Mouse (Mus musculus) neural tube, embryonic 15.5 days (tissue): ENCODE measurements around the gene Nptxr. TPM values are rescaled to one million over a fixed set of nuclear protein-coding genes. Genes with fewer than 3 reads are reported as not detected.
A peak's percentile ranks its signal among the peaks of the same experiment; 100 is the strongest.

Experiments used
- ATAC-seq: fragments of 200-750 bp; cut with Nextera tagmentation; 2 replicates; pipeline ENCODE4 v1.8.0; 2017; ENCODE audit warnings: mild to moderate bottlenecking, moderate TSS enrichment, moderate library complexity; ENCODE audit not compliant: low FRiP score
- H3K27ac ChIP-seq: fragments of 300-500 bp; sonication (generic); replicated peaks from 2 replicates; pipeline ENCODE4 v1.5.1; 2015; ENCODE audit warnings: mild to moderate bottlenecking, inconsistent platforms
- H3K27me3 ChIP-seq: fragments of 300-500 bp; sonication (generic); replicated peaks from 2 replicates; pipeline ENCODE4 v1.6.1; 2015; ENCODE audit warnings: inconsistent platforms
- H3K36me3 ChIP-seq: fragments of 300-500 bp; sonication (generic); 2 replicates; pipeline ENCODE4 v1.6.1; 2015; ENCODE audit warnings: inconsistent platforms
- H3K4me1 ChIP-seq: fragments of 300-500 bp; sonication (generic); 2 replicates; pipeline ENCODE4 v1.6.1; 2015; ENCODE audit warnings: inconsistent platforms
- H3K4me2 ChIP-seq: fragments of 300-500 bp; sonication (generic); 2 replicates; pipeline ENCODE4 v1.6.1; 2015; ENCODE audit warnings: inconsistent platforms, mild to moderate bottlenecking, moderate library complexity
- H3K4me3 ChIP-seq: fragments of 300-500 bp; sonication (generic); replicated peaks from 2 replicates; pipeline ENCODE4 v1.5.1; 2015; ENCODE audit warnings: mild to moderate bottlenecking, inconsistent platforms
- H3K9ac ChIP-seq: fragments of 300-500 bp; sonication (generic); replicated peaks from 2 replicates; pipeline ENCODE4 v1.6.1; 2015; ENCODE audit warnings: mild to moderate bottlenecking, inconsistent platforms
- H3K9me3 ChIP-seq: fragments of 300-500 bp; sonication (generic); replicated peaks from 2 replicates; pipeline ENCODE4 v1.6.1; 2016; ENCODE audit warnings: inconsistent platforms
- WGBS: fragments of 180-500 bp; shearing (Covaris S2); methylation state at CpG from one replicate; pipeline ENCODE4 v1.1.7; 2015; ENCODE audit warnings: mixed read lengths; 5-methylcytosine and 5-hydroxymethylcytosine counted together
- polyA plus RNA-seq: library from polyadenylated mRNA; unstranded; fragments of >200 nt; fragmentation: Nextera tagmentation; extraction: Ambion mirVana; gene quantifications from 2 replicates; pipeline ENCODE4 v1.2.1, GENCODE M21; 2015

Nptxr gene
- 39.9 and 49.0 TPM in 2 replicates for polyA plus RNA-seq

DNA sequence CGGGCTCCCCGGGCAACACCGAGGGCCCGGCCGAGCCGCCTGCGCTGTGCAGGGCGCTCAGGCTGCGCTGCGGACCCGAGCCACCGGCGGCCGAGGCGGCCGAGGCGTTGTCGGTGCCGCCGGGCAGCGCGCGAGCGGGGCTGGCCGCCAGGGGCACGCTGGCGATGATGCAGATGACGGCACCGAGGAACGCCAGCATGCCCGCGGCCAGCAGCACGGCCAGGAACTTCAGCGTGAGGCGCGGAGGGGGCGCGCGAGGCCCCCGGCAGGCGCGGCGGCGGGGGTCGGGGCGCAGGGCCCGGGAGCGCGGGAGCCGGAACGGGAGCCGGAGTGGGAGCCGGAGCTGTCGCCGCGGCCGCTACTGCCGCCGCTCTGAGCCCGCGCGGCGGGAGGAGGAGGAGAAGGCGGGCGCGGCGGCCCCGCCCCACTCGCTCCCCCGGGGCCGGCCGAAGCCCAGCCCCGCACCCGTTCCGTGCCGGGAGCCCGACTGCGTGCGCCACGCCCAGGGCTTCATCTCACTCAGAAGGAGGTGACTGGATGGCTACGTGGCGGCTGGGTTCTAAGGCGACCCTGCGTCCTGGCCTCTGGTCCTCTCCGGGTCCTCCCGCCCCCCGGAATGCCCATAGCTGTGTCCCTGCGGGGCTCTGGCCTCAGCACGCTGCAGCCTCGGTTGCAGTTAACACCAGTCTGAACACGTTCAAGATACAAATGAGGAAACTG lies at the start of gene Nptxr:
Nptxr (minus strand) TSS at position 415 of the 720 bp plus-strand sequence.
- peaks cover 43% of the 10 kb centered on the region for H3K27me3 ChIP-seq
- peak within 1 kb of the TSS; percentile 81 for H3K4me2 ChIP-seq
- H3K4me1 ChIP-seq, result peaks cover 35% of the 10 kb centered on the region
- peak; percentile 90 for ATAC-seq
- WGBS, result under 1% methylated on average over 42 of the region's 91 CpGs
- peak within 1 kb of the TSS; percentile 77 for H3K9ac ChIP-seq
- peak within 1 kb of the TSS; percentile 74 for H3K4me3 ChIP-seq
- 0 out of 2 replicates have a peak, but pooled peaks cover 5% of the 10 kb centered on the region for H3K36me3 ChIP-seq
- peak within 1 kb of the TSS; percentile 84 for H3K27ac ChIP-seq
- no peaks in the 10 kb centered on the region for H3K9me3 ChIP-seq

DNA sequence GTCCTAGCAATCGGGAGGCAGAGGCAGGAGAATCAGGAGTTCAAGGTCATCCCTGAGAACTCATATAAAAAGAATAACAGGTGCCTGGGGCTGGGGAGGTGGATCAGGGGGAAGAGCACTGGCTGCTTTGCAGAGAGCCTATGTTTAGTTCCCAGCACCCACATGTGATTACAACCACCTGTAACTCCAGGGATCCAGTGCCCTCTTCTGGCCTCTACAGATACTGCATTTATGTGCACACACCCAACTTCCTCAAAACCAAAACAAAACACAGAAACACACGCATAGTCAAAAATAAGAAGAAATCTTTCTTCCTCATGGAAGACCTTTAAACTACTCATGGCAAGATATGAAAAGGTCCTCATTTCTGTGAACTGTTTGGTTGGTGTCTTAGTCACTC lies 45.6 kb upstream of the Nptxr start:
- no peak overlapping the region for H3K4me3 ChIP-seq
- ATAC-seq, result no peak
- no peak overlapping the region for H3K4me2 ChIP-seq
- peaks cover 3% of the 10 kb centered on the region for H3K4me1 ChIP-seq
- H3K9me3 ChIP-seq, result no peaks in the 10 kb centered on the region
- H3K27ac ChIP-seq, result no peak overlapping the region
- H3K9ac ChIP-seq, result no peak overlapping the region
- no peaks in the 10 kb centered on the region for H3K27me3 ChIP-seq
- no peaks in the 10 kb centered on the region for H3K36me3 ChIP-seq
- 88% methylated on average over 2 of the region's 2 CpGs for WGBS

DNA sequence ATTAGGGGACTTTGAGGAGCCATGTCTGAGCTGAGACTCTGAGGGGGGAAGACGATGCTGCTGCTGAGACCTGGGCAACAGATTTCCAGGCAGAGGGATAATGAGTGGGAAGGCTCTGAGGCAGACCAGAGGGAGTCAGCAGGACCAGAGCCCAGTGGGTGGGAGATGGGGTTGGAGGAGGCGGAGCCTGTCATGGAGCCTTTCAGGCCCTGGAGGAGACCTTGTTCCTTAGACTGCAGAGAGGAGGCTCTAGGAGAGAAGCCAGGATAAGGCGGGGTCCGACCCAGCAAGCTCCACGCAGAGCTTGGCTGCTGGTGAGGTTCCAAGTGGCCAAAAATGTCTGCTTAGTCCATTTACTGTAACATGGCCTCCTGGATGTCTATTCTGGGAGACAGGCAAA lies 42.5 kb upstream of the Nptxr start:
- WGBS, result 39% methylated on average over 5 of the region's 5 CpGs
- no peak overlapping the region for H3K4me2 ChIP-seq
- no peak overlapping the region for H3K27ac ChIP-seq
- H3K4me1 ChIP-seq, result peaks cover 3% of the 10 kb centered on the region
- no peak for ATAC-seq
- H3K4me3 ChIP-seq, result no peak overlapping the region
- H3K36me3 ChIP-seq, result no peaks in the 10 kb centered on the region
- H3K9ac ChIP-seq, result no peak overlapping the region
- H3K9me3 ChIP-seq, result no peaks in the 10 kb centered on the region
- H3K27me3 ChIP-seq, result no peaks in the 10 kb centered on the region

DNA sequence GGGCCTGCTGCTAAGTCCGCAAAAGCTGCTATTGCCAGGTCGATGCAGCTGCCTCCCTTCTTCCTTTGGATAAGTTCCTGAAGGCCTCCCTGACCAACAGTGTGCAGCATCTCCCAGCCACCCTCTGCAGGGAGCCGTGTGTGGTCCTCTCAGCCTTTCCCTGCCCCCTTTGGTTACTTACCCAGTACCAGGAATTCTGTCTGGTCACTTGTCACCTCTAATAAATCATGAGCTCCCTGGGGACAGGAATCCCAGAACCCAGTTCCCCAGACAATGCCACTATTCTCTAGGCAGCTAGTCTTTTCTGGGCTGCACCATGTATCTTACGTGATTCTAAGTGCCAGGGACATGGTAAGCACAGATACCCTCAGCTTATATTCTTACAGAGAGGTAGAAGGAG lies 41.4 kb upstream of the Nptxr start:
- WGBS, result 38% methylated on average over 4 of the region's 4 CpGs
- H3K27ac ChIP-seq, result no peak overlapping the region
- ATAC-seq, result no peak

DNA sequence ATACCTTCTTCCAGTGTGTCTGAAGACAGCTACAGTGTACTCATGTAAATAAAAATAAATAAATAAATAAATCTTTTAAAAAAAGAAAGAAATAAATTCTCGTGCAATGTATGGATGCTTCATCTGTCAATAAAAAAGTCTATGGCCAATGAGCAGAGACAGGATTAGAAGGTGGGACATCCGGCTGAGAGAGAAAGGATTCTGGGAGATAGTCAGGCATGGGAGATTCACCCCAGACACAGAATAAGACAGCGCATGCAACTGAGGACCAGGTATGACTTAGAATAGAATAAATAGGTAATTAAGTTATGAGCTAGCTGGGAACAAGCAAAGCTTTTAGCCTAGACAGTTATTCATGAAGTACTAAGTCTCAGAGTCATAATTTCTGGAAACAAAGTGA lies 38.4 kb upstream of the Nptxr start:
- no peaks in the 10 kb centered on the region for H3K9me3 ChIP-seq
- H3K27me3 ChIP-seq, result no peaks in the 10 kb centered on the region
- no peak overlapping the region for H3K4me2 ChIP-seq
- no peaks in the 10 kb centered on the region for H3K36me3 ChIP-seq
- ATAC-seq, result no peak
- H3K4me3 ChIP-seq, result no peak overlapping the region
- H3K4me1 ChIP-seq, result peaks cover 3% of the 10 kb centered on the region
- WGBS, result 88% methylated on average over 3 of the region's 3 CpGs
- H3K27ac ChIP-seq, result no peak overlapping the region
- H3K9ac ChIP-seq, result no peak overlapping the region

More for the DNA sequence above, 41.4 kb upstream of the Nptxr start:
- no peak overlapping the region for H3K4me3 ChIP-seq
- no peaks in the 10 kb centered on the region for H3K27me3 ChIP-seq
- H3K36me3 ChIP-seq, result no peaks in the 10 kb centered on the region
- peaks cover 3% of the 10 kb centered on the region for H3K4me1 ChIP-seq
- no peaks in the 10 kb centered on the region for H3K9me3 ChIP-seq
- no peak overlapping the region for H3K4me2 ChIP-seq
- no peak overlapping the region for H3K9ac ChIP-seq

DNA sequence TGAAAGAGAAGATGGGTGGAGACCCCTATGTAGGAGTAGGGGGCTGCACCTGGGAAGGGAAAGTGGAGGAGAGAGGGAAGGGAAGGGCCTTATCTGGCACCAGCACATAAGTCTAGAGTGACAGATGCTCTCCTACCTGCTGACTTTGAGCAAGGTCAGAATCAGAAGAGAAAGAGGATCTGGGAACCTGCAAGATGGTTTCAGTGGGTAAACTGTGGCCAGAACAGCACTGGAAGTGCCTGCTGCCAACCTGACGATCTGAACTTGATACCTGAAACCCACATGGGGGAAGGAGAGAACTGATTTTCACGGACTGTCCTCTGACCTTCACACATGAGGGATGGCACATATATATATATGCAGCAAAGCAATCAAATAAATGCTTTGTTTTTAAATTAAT lies 35.7 kb upstream of the Nptxr start:
- no peaks in the 10 kb centered on the region for H3K27me3 ChIP-seq
- H3K9me3 ChIP-seq, result no peaks in the 10 kb centered on the region
- peaks cover 8% of the 10 kb centered on the region for H3K4me1 ChIP-seq
- WGBS, result 63% methylated on average over 2 of the region's 2 CpGs
- H3K4me3 ChIP-seq, result no peak overlapping the region
- no peak overlapping the region for H3K9ac ChIP-seq
- H3K36me3 ChIP-seq, result no peaks in the 10 kb centered on the region
- no peak overlapping the region for H3K4me2 ChIP-seq
- ATAC-seq, result no peak
- H3K27ac ChIP-seq, result no peak overlapping the region

DNA sequence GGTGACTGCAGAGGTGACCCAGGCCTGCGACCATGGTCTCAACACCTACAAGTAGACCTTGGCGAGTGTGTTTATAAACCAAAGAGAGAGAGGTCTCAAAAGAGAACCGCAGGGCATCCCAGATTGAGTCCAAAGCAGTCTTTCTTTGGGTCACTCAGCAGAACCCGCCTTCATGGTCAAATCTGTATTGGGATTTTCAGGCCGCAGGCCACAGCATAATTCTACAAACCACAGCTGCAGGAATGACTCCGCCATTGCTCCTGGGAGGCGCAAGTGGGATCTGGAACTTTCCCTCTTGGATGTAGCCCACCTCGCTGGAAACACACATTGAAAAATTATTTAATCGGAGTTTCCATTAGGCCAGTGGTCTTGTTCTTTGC lies 30.3 kb upstream of the Nptxr start:
- peak overlapping the region; percentile 78 for H3K4me3 ChIP-seq
- 0 out of 2 replicates have a peak overlapping the region, but pooled peaks have one; percentile 50 for H3K9ac ChIP-seq
- H3K36me3 ChIP-seq, result peaks cover 9% of the 10 kb centered on the region
- H3K9me3 ChIP-seq, result no peaks in the 10 kb centered on the region
- H3K4me2 ChIP-seq, result peak overlapping the region; percentile 96
- H3K4me1 ChIP-seq, result peaks cover 52% of the 10 kb centered on the region
- no peaks in the 10 kb centered on the region for H3K27me3 ChIP-seq
- peak overlapping the region; percentile 99 for H3K27ac ChIP-seq
- ATAC-seq, result no peak
- WGBS, result 39% methylated on average over 9 of the region's 9 CpGs

DNA sequence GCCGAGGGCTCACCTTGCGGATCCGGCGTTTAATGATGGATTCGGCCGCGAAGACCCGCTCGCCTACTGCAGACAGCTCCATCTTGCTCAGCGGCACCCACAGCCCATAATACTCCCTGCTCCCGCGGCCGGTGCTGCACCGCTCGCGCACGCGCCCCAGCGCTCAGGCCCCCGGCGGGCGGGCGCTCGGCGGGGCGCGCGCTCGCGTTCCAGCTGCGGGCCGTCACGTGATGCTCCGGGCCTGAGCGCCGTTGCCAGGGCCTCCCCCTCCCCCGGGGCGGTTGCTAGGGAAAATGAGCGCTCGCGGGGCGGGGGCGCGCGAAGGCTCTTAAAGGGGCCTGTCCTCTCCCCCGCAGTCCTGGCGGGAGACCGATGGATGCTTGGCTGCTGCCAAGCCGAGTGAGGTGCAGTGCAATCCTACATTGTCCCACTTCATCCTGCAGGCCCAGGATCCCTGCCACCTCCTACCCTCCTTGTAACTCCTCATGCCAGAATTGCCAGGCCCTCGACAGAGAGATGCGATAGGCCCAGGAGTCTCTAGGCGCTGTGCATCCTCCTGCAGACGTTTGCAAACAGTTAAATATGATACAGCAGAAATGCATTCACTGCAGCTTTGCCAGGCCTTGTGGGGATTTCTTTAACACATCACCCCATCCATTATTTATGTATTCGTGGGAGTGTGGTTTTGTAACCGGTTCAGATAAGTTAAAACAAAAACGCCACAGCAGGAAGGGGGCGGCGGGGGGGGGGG lies 29.7 kb upstream of the Nptxr start, which contains the start of the genes Npcd and Cbx6:
Npcd (minus strand) TSS at position 108 of the 751 bp plus-strand sequence.
Cbx6 (minus strand) TSS at position 559 of the 751 bp plus-strand sequence.
- H3K4me2 ChIP-seq, result peak within 1 kb of the TSS; percentile 96
- H3K36me3 ChIP-seq, result peaks cover 9% of the 10 kb centered on the region
- H3K27me3 ChIP-seq, result no peaks in the 10 kb centered on the region
- peaks cover 57% of the 10 kb centered on the region for H3K4me1 ChIP-seq
- H3K9me3 ChIP-seq, result no peaks in the 10 kb centered on the region
- H3K4me3 ChIP-seq, result peak within 1 kb of the TSS; percentile 78
- H3K9ac ChIP-seq, result peak within 1 kb of the TSS; percentile 86
- WGBS, result 2% methylated on average over 57 of the region's 58 CpGs
- H3K27ac ChIP-seq, result peak within 1 kb of the TSS; percentile 99
- peak; percentile 93 for ATAC-seq

DNA sequence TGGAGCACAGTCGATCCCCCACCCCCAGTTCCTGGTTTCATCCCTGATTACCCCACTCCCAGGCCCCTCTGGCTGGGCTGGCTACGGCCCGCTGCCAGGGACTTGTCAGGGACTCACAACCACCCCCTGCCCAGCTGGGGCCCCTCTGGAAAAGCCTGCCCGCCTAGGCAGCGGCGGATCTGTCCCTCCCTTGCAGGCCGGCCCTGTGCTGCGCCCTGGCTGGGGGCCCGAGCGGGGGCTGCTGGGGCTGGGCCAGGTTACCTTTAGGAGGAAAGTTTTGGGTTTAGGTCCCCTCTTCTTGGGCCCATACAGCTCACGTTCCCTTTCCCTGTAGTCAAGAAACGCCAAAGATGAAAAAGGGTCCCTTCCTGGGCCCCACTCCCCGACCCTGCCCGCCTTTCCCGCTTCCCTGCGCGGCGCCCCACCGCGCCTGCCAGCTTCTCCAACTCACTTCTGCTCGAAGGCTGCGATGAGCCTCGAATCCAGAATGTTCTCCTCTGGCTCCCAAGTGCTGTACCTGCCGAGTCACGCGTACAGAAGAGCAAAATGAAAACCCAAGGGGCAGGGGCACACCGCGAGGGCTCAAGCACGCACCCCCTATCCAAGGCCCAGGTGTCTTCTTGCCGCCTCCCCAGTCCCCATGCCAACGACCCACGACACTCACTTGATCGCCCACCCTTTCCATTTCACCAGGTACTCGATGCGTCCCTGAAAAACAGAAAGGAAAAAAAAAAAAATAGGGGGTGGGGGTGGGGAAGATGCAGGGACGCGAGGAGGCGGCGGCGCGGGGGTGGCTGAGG lies 28.9 kb upstream of the Nptxr start:
- 0 out of 2 replicates have a peak, but pooled peaks have one; percentile 1 for ATAC-seq
- under 1% methylated on average over 41 of the region's 41 CpGs for WGBS
- Histone ChIP-seq H3K4me1 (peaks cover 66% of the 10 kb centered on the region), H3K27me3 (no peaks in the 10 kb centered on the region), H3K9ac (peak overlapping the region; percentile 86), H3K4me2 (peak overlapping the region; percentile 96), H3K4me3 (peak overlapping the region; percentile 78), H3K9me3 (no peaks in the 10 kb centered on the region), H3K27ac (peak overlapping the region; percentile 99), H3K36me3 (peaks cover 9% of the 10 kb centered on the region)

DNA sequence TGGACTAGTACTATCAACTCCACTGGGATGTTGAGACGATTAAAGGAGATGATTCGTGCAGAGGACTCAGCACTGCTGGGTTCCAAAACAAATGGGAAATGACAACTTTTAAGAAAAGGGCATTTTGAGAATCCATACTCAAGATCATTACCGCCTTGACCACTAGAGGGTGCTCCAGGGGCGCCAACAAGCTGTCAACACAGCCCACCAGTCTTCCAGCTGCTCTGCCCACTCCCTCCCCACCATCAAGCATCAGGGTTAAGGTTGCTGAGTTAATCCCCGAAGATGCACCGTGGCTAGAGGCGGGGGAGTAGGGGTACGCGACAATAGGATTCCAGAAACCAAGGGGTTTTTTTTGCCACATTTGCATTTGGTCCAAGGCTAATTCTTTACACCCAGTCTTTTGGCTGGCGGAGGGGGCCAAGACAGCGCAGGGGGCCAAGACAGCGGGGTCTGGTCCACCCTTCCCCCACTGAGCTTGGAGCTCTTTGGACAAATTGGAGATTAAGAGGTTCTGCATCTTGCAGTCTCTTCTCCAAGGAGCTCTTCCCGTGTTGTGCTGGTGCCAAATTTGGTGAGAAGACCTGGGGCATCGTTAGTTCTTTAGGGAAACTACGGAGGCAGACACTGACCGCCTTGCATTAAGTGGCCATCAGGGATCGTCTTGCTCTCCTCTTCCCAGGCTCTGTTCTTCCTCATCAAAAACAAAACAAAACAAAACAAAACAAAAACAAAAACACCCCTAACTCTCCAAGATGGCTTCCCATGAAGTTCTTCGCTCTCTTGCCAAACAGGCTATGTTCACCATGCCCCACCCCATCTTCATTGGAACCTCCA lies 27.7 kb upstream of the Nptxr start:
- no peak for ATAC-seq
- WGBS, result 27% methylated on average over 18 of the region's 18 CpGs

More for the DNA sequence above, 27.7 kb upstream of the Nptxr start:
- Histone ChIP-seq H3K27ac (peak overlapping the region; percentile 99), H3K9ac (peak overlapping the region; percentile 86), H3K9me3 (no peaks in the 10 kb centered on the region), H3K4me3 (peak overlapping the region; percentile 78), H3K4me1 (peaks cover 78% of the 10 kb centered on the region), H3K4me2 (peak overlapping the region; percentile 96), H3K36me3 (peaks cover 19% of the 10 kb centered on the region), H3K27me3 (no peaks in the 10 kb centered on the region)
